Mouse (Mus musculus) ES-Bruce4 (cell line): Measurements from ENCODE around the gene Acacb. TPM values are rescaled to one million over a fixed set of nuclear protein-coding genes. Genes with fewer than 3 reads are reported as not detected.
A peak's percentile ranks its signal among the peaks of the same experiment; 100 is the strongest.

Experiments
- H3K27ac ChIP-seq: 2 replicates; pipeline ENCODE4 v1.5.1; 2012; ENCODE audit warnings: low read length, inconsistent platforms; ENCODE audit not compliant: insufficient read depth
- H3K27me3 ChIP-seq: 2 replicates; pipeline ENCODE4 v1.6.1; 2012; ENCODE audit warnings: mild to moderate bottlenecking, low read length, inconsistent platforms; ENCODE audit not compliant: control insufficient read depth, poor library complexity, insufficient read depth, severe bottlenecking
- H3K36me3 ChIP-seq: 2 replicates; pipeline ENCODE4 v1.6.1; 2012; ENCODE audit warnings: inconsistent platforms, mild to moderate bottlenecking, low read length, moderate library complexity; ENCODE audit not compliant: control insufficient read depth, poor library complexity, insufficient read depth, severe bottlenecking
- H3K4me1 ChIP-seq: one replicate; pipeline ENCODE4 v1.8.1; 2011; ENCODE audit warnings: low read length; ENCODE audit not compliant: control insufficient read depth, insufficient read depth
- H3K4me3 ChIP-seq: 2 replicates; pipeline ENCODE4 v1.5.1; 2011; ENCODE audit warnings: low read depth, mild to moderate bottlenecking, low read length
- H3K9ac ChIP-seq: 2 replicates; pipeline ENCODE4 v1.6.1; 2012; ENCODE audit warnings: low read depth, mild to moderate bottlenecking, inconsistent platforms; ENCODE audit not compliant: poor library complexity, severe bottlenecking
- H3K9me3 ChIP-seq: replicated peaks from 2 replicates; pipeline ENCODE4 v1.6.1; 2012; ENCODE audit warnings: mild to moderate bottlenecking, low read length, inconsistent platforms; ENCODE audit not compliant: control insufficient read depth, poor library complexity, insufficient read depth, severe bottlenecking
- CTCF ChIP-seq: IDR thresholded peaks from one replicate; pipeline ENCODE4 v1.8.1; 2011; ENCODE audit warnings: low read depth, low read length
- EP300 ChIP-seq: IDR thresholded peaks from 2 replicates; pipeline ENCODE4 v1.6.1; 2011; ENCODE audit warnings: low read depth, low read length; ENCODE audit not compliant: insufficient read depth
- POLR2A ChIP-seq: IDR thresholded peaks from one replicate; pipeline ENCODE4 v1.8.1; 2011; ENCODE audit warnings: low read length; ENCODE audit not compliant: insufficient read depth
- polyA plus RNA-seq: library from polyadenylated mRNA; stranded (reverse); fragments of >200 nt; gene quantifications from 2 replicates; pipeline ENCODE4 v1.2.4, GENCODE M21; 2011; ENCODE audit warnings: low read depth; ENCODE audit not compliant: missing spikeins, insufficient read depth, insufficient read length

The Acacb gene
- polyA plus RNA-seq, 1 experiment = 9.3 TPM

GRCm38 (mm10) chr5:114176548-114177400 lies 30.4 kb downstream of the Acacb start:
- Histone ChIP-seq H3K9ac (peak overlapping the region; percentile 45), H3K27ac (peak overlapping the region; percentile 71), H3K36me3 (no peaks in the 10 kb centered on the region), H3K4me3 (peak overlapping the region; percentile 75), H3K9me3 (no peaks in the 10 kb centered on the region), H3K4me1 (peaks cover 8% of the 10 kb centered on the region), H3K27me3 (no peaks in the 10 kb centered on the region)
- TF ChIP-seq EP300 (no peak), CTCF (no peak), POLR2A (no peak)

DNA sequence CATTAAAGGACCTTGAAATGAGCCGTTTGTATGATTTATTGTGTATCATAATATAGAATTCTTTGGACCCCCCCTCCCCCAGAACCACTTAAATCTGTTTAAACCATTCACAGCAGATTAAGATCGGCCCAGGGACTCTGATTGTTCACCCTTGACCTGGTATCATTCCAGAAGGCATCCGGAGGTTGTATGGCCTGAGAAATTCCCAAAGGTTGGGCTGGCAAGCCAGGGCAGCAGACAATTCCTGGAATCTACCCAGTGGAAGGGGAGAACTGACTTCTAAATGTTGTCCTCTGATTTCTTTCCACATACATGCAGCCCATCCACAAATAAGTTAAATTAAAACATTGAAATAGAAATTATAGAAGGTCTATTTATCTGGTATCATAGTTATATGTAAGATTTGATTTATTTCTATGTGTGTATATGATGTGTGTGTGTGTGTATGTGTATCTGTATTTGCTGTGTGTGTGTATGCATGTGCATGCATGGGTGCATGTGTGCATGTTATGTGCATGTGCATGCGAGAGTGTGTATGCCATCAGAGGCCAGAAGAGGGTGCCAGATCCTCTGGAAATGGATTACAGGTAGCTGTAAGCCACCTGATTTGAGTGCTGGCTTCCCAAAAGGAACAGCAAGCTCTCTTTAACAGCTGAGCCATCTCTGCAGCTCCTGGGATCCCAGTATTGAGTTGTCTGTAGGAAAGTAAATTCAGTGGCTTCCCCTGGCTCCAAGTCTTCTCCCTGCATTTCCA lies 31.8 kb downstream of the Acacb start:
- no peak overlapping the region for H3K9ac ChIP-seq
- H3K36me3 ChIP-seq = no peaks in the 10 kb centered on the region
- H3K27ac ChIP-seq = no peak overlapping the region
- TF ChIP-seq POLR2A (no peak), CTCF (peak; percentile 34), EP300 (no peak)
- no peaks in the 10 kb centered on the region for H3K27me3 ChIP-seq
- H3K4me3 ChIP-seq = no peak overlapping the region
- no peaks in the 10 kb centered on the region for H3K9me3 ChIP-seq
- peaks cover 8% of the 10 kb centered on the region for H3K4me1 ChIP-seq

GRCm38 (mm10) chr5:114179541-114179940 lies 33.2 kb downstream of the Acacb start:
- no peak overlapping the region for H3K4me3 ChIP-seq
- H3K36me3 ChIP-seq = no peaks in the 10 kb centered on the region
- no peak for TF ChIP-seq EP300
- no peak for TF ChIP-seq CTCF
- TF ChIP-seq POLR2A = no peak
- H3K27me3 ChIP-seq = no peaks in the 10 kb centered on the region
- no peaks in the 10 kb centered on the region for H3K9me3 ChIP-seq
- H3K27ac ChIP-seq = no peak overlapping the region
- H3K4me1 ChIP-seq = peaks cover 8% of the 10 kb centered on the region
- no peak overlapping the region for H3K9ac ChIP-seq

- Histone ChIP-seq H3K4me1 (peaks cover 5% of the 10 kb centered on the region), H3K36me3 (no peaks in the 10 kb centered on the region), H3K9me3 (no peaks in the 10 kb centered on the region), H3K9ac (no peak overlapping the region), H3K27me3 (no peaks in the 10 kb centered on the region), H3K4me3 (no peak overlapping the region), H3K27ac (no peak overlapping the region)
- TF ChIP-seq CTCF = no peak
Measured at GRCm38 (mm10) chr5:114183493-114183892, 37.2 kb downstream of the Acacb start.

- TF ChIP-seq CTCF (peak; percentile 32), EP300 (no peak)
- Histone ChIP-seq H3K9me3 (no peaks in the 10 kb centered on the region), H3K9ac (no peak overlapping the region), H3K4me1 (no peaks in the 10 kb centered on the region), H3K36me3 (no peaks in the 10 kb centered on the region), H3K27ac (no peak overlapping the region), H3K4me3 (no peak overlapping the region), H3K27me3 (no peaks in the 10 kb centered on the region)
Measured at GRCm38 (mm10) chr5:114187108-114187507, 40.8 kb downstream of the Acacb start.

GRCm38 (mm10) chr5:114188900-114189464 lies 42.6 kb downstream of the Acacb start:
- H3K36me3 ChIP-seq = no peaks in the 10 kb centered on the region
- no peak overlapping the region for H3K27ac ChIP-seq
- no peaks in the 10 kb centered on the region for H3K9me3 ChIP-seq
- TF ChIP-seq POLR2A = no peak
- TF ChIP-seq EP300 = no peak
- peak; percentile 72 for TF ChIP-seq CTCF
- no peak overlapping the region for H3K9ac ChIP-seq
- no peak overlapping the region for H3K4me3 ChIP-seq
- H3K4me1 ChIP-seq = no peaks in the 10 kb centered on the region
- H3K27me3 ChIP-seq = no peaks in the 10 kb centered on the region
